In genomic region chr7:19024581-19025255, GRCm38 (mm10) we compare ENCODE assay signal across 8 mouse cellular contexts. TPM values are rescaled to one million over a fixed set of nuclear protein-coding genes. Genes with fewer than 3 reads are reported as not detected.
A peak's percentile ranks its signal among the peaks of the same experiment; 100 is the strongest.
DNase-seq lines count a peak whose midpoint lies in the region; ATAC-seq lines count a peak whose summit lies in the region.

No protein-coding gene starts in this region.

- peak overlapping the region; percentile 91 for H3K4me3 ChIP-seq in brown adipose tissue, adult 24 weeks (ENCODE audit: insufficient read depth, low read depth, low read length)
- peak overlapping the region; percentile 96 for H3K4me3 ChIP-seq in midbrain, embryonic 12.5 days

- H3K36me3 ChIP-seq in midbrain, embryonic 12.5 days = peaks cover 13% of the 10 kb centered on the region

- no peak overlapping the region for H3K27ac ChIP-seq in brown adipose tissue, adult 24 weeks (replicated peaks; ENCODE audit: low read depth, low read length)
- peak overlapping the region; percentile 56 for H3K27ac ChIP-seq in midbrain, embryonic 12.5 days (replicated peaks)

- H3K4me2 ChIP-seq in midbrain, embryonic 12.5 days (replicated peaks) = peak overlapping the region; percentile 86

- H3K4me1 ChIP-seq in brown adipose tissue, adult 24 weeks (ENCODE audit: control insufficient read depth, insufficient read depth, insufficient read length, low read length) = peaks cover 2% of the 10 kb centered on the region; the same call in 1 of the 2 replicates
- H3K4me1 ChIP-seq in midbrain, embryonic 12.5 days = peaks cover 17% of the 10 kb centered on the region

- peak overlapping the region; percentile 90 for H3K9ac ChIP-seq in midbrain, embryonic 12.5 days (replicated peaks)

- WGBS in midbrain, embryonic 12.5 days = 2% methylated on average over 35 of the region's 36 CpGs

- DNase-seq in cerebellum, adult 11-12 months = peak; percentile 76
- DNase-seq in 3134 (ENCODE audit: extremely low read depth, insufficient read length, low spot score) = peak; percentile 45
- DNase-seq in forelimb bud, embryonic 11.5 days (ENCODE audit: low read depth, low spot score) = peak; percentile 29
- peak; percentile 52 for DNase-seq in kidney, postnatal 14 days
- no peak for DNase-seq in frontal cortex, postnatal 25 days (ENCODE audit: low spot score in 2 of 2)

- no peaks in the 10 kb centered on the region for H3K9me3 ChIP-seq in midbrain, embryonic 12.5 days

- H3K27me3 ChIP-seq in midbrain, embryonic 12.5 days = peaks cover 40% of the 10 kb centered on the region

- no peak for ATAC-seq in cerebellum, adult (ENCODE audit: insufficient number of reproducible peaks, low FRiP score, low TSS enrichment)
- peak; percentile 68 for ATAC-seq in midbrain, embryonic 12.5 days (ENCODE audit: low FRiP score, low read depth)

RNA-seq across cellular contexts. Expression of gene Sympk, which starts 0.5 kb away (rescaled TPM):
- polyA plus RNA-seq in brown adipose tissue, adult 24 weeks (2012; ENCODE audit: insufficient read depth, insufficient read length, missing spikeins) = 28.1 and 42.9 TPM in 2 replicates
- polyA plus RNA-seq in midbrain, embryonic 12.5 days (2016; fragmentation: Nextera tagmentation; extraction: Ambion mirVana) = 51.5 and 53.5 TPM in 2 replicates

RNA-seq across cellular contexts. Expression of gene Foxa3, which starts 1.4 kb away (rescaled TPM):
- not detected in 2 replicates for polyA plus RNA-seq in brown adipose tissue, adult 24 weeks (2012; ENCODE audit: insufficient read depth, insufficient read length, missing spikeins)
- 0.09 and 0.10 TPM in 2 replicates for polyA plus RNA-seq in midbrain, embryonic 12.5 days (2016; fragmentation: Nextera tagmentation; extraction: Ambion mirVana)

RNA-seq across cellular contexts. Expression of gene Irf2bp1, which starts 20.9 kb away (rescaled TPM):
- polyA plus RNA-seq in brown adipose tissue, adult 24 weeks (2012; ENCODE audit: insufficient read depth, insufficient read length, missing spikeins) = 7.9 and 11.4 TPM in 2 replicates
- polyA plus RNA-seq in midbrain, embryonic 12.5 days (2016; fragmentation: Nextera tagmentation; extraction: Ambion mirVana) = 41.6 and 43.1 TPM in 2 replicates

RNA-seq across cellular contexts. Expression of gene Rsph6a, which starts 29.8 kb away (rescaled TPM):
- polyA plus RNA-seq in brown adipose tissue, adult 24 weeks (2012; ENCODE audit: insufficient read depth, insufficient read length, missing spikeins) = not detected in 2 replicates
- not detected in 2 replicates for polyA plus RNA-seq in midbrain, embryonic 12.5 days (2016; fragmentation: Nextera tagmentation; extraction: Ambion mirVana)

RNA-seq across cellular contexts. Expression of gene Mypop, which starts 33.7 kb away (rescaled TPM):
- polyA plus RNA-seq in brown adipose tissue, adult 24 weeks (2012; ENCODE audit: insufficient read depth, insufficient read length, missing spikeins) = 2.7 and 6.0 TPM in 2 replicates
- 5.3 and 6.1 TPM in 2 replicates for polyA plus RNA-seq in midbrain, embryonic 12.5 days (2016; fragmentation: Nextera tagmentation; extraction: Ambion mirVana)

Comparison
In these comparisons a context has a peak if more than half of its experiments do, and no peak if none do; other contexts are left out.
1. DNase-seq: peak in cerebellum, adult 11-12 months (single experiment), 3134 (single experiment), forelimb bud, embryonic 11.5 days (single experiment) and kidney, postnatal 14 days (single experiment); none in frontal cortex, postnatal 25 days (0 of 2).